Mouse (Mus musculus) liver, embryonic 13.5 days (tissue): ENCODE data around the gene Gjd3. TPM values are rescaled to one million over a fixed set of nuclear protein-coding genes. Genes with fewer than 3 reads are reported as not detected.

Source experiments
- ATAC-seq: fragments of 200-750 bp; cut with Nextera tagmentation; 2 replicates; pipeline ENCODE4 v1.8.0; 2017; ENCODE audit warnings: low read depth, mild to moderate bottlenecking, moderate number of reproducible peaks, moderate library complexity
- DNase-seq: peaks from one replicate; pipeline ENCODE4 v3.0.0; 2022
- H3K27ac ChIP-seq: fragments of 300-500 bp; sonication (generic); 2 replicates; pipeline ENCODE4 v1.5.1; 2015; ENCODE audit warnings: moderate library complexity, mild to moderate bottlenecking, inconsistent platforms
- H3K27me3 ChIP-seq: fragments of 300-500 bp; sonication (generic); 2 replicates; pipeline ENCODE4 v1.6.1; 2015; ENCODE audit warnings: mild to moderate bottlenecking, inconsistent platforms
- H3K36me3 ChIP-seq: fragments of 300-500 bp; sonication (generic); 2 replicates; pipeline ENCODE4 v1.6.1; 2015; ENCODE audit warnings: mild to moderate bottlenecking, inconsistent platforms
- H3K4me1 ChIP-seq: fragments of 300-500 bp; sonication (generic); replicated peaks from 2 replicates; pipeline ENCODE4 v1.6.1; 2015; ENCODE audit warnings: inconsistent platforms
- H3K4me2 ChIP-seq: fragments of 300-500 bp; sonication (generic); 2 replicates; pipeline ENCODE4 v1.6.1; 2015; ENCODE audit warnings: inconsistent platforms, mild to moderate bottlenecking, moderate library complexity
- H3K4me3 ChIP-seq: fragments of 300-500 bp; sonication (generic); replicated peaks from 2 replicates; pipeline ENCODE4 v1.5.1; 2015; ENCODE audit warnings: mild to moderate bottlenecking, inconsistent platforms
- H3K9ac ChIP-seq: fragments of 300-500 bp; sonication (generic); 2 replicates; pipeline ENCODE4 v1.6.1; 2015; ENCODE audit warnings: mild to moderate bottlenecking, inconsistent platforms
- H3K9me3 ChIP-seq: fragments of 300-500 bp; sonication (generic); replicated peaks from 2 replicates; pipeline ENCODE4 v1.6.1; 2016; ENCODE audit warnings: inconsistent platforms
- WGBS: fragments of 180-500 bp; shearing (Covaris S2); methylation state at CpG from one replicate; pipeline ENCODE4 v1.1.7; 2015; ENCODE audit not compliant: insufficient replicate concordance; 5-methylcytosine and 5-hydroxymethylcytosine counted together
- polyA plus RNA-seq: library from polyadenylated mRNA; unstranded; fragments of >200 nt; fragmentation: Nextera tagmentation; extraction: Ambion mirVana; gene quantifications from 2 replicates; pipeline ENCODE4 v1.2.1, GENCODE M21; 2015

Gjd3 gene
- polyA plus RNA-seq, 1 experiment from 2014 or later, result not detected

GRCm38 (mm10) chr11:98960313-98960906 lies 22.4 kb downstream of the Gjd3 start:
- H3K4me1 ChIP-seq, result peaks cover 85% of the 10 kb centered on the region
- peak overlapping the region; percentile 70 for H3K4me3 ChIP-seq
- H3K9me3 ChIP-seq, result no peaks in the 10 kb centered on the region
- peak overlapping the region; percentile 74 for H3K9ac ChIP-seq
- ATAC-seq (peak; percentile 25), DNase-seq (peak; percentile 45)
- peak overlapping the region; percentile 99 for H3K4me2 ChIP-seq
- no peaks in the 10 kb centered on the region for H3K36me3 ChIP-seq
- WGBS, result under 1% methylated on average over 53 of the region's 53 CpGs
- peak overlapping the region; percentile 75; the same call in 1 of the 2 replicates for H3K27ac ChIP-seq
- peaks cover 58% of the 10 kb centered on the region for H3K27me3 ChIP-seq

GRCm38 (mm10) chr11:98959437-98960312 lies 23.1 kb downstream of the Gjd3 start:
- Histone ChIP-seq H3K4me2 (peak overlapping the region; percentile 99), H3K9me3 (no peaks in the 10 kb centered on the region), H3K27me3 (peaks cover 50% of the 10 kb centered on the region), H3K36me3 (no peaks in the 10 kb centered on the region), H3K9ac (peak overlapping the region; percentile 74), H3K4me1 (peaks cover 85% of the 10 kb centered on the region), H3K4me3 (peak overlapping the region; percentile 70), H3K27ac (peak overlapping the region; percentile 75)
- peak; percentile 76 for DNase-seq
- under 1% methylated on average over 43 of the region's 43 CpGs for WGBS
- ATAC-seq, result peak; percentile 78

GRCm38 (mm10) chr11:98956340-98956739 lies 26.5 kb downstream of the Gjd3 start:
- no peaks in the 10 kb centered on the region for H3K36me3 ChIP-seq
- 61% methylated on average over 10 of the region's 10 CpGs for WGBS
- ATAC-seq (no peak), DNase-seq (no peak)
- peaks cover 81% of the 10 kb centered on the region for H3K4me1 ChIP-seq
- H3K27ac ChIP-seq, result no peak overlapping the region
- no peak overlapping the region for H3K4me2 ChIP-seq
- H3K9me3 ChIP-seq, result no peaks in the 10 kb centered on the region
- no peak overlapping the region for H3K4me3 ChIP-seq
- no peak overlapping the region for H3K9ac ChIP-seq
- H3K27me3 ChIP-seq, result peaks cover 17% of the 10 kb centered on the region

- Histone ChIP-seq H3K27ac (no peak overlapping the region; the same call in 1 of the 2 replicates), H3K4me1 (peaks cover 81% of the 10 kb centered on the region), H3K4me3 (no peak overlapping the region), H3K27me3 (peaks cover 11% of the 10 kb centered on the region), H3K36me3 (no peaks in the 10 kb centered on the region), H3K9me3 (no peaks in the 10 kb centered on the region), H3K9ac (no peak overlapping the region), H3K4me2 (no peak overlapping the region)
- 31% methylated on average over 7 of the region's 7 CpGs for WGBS
- ATAC-seq (no peak), DNase-seq (no peak)
Measured at GRCm38 (mm10) chr11:98955707-98956235, 27.0 kb downstream of the Gjd3 start.

GRCm38 (mm10) chr11:98954801-98955706 lies 27.8 kb downstream of the Gjd3 start:
- DNase-seq (no peak), ATAC-seq (no peak)
- Histone ChIP-seq H3K4me2 (peak overlapping the region; percentile 33; the same call in 1 of the 2 replicates), H3K36me3 (no peaks in the 10 kb centered on the region), H3K9me3 (no peaks in the 10 kb centered on the region), H3K4me1 (peaks cover 81% of the 10 kb centered on the region), H3K27ac (peak overlapping the region; percentile 51), H3K9ac (no peak overlapping the region), H3K4me3 (no peak overlapping the region), H3K27me3 (peaks cover 4% of the 10 kb centered on the region)
- 31% methylated on average over 17 of the region's 17 CpGs for WGBS

GRCm38 (mm10) chr11:98954373-98954772 lies 28.4 kb downstream of the Gjd3 start:
- no peaks in the 10 kb centered on the region for H3K27me3 ChIP-seq
- H3K4me3 ChIP-seq, result 0 out of 2 replicates have a peak overlapping the region, but pooled peaks have one; percentile 4
- peak overlapping the region; percentile 66 for H3K27ac ChIP-seq
- WGBS, result 10% methylated on average over 10 of the region's 10 CpGs
- peak overlapping the region; percentile 29; the same call in 1 of the 2 replicates for H3K9ac ChIP-seq
- no peaks in the 10 kb centered on the region for H3K36me3 ChIP-seq
- peak overlapping the region; percentile 33 for H3K4me2 ChIP-seq
- H3K4me1 ChIP-seq, result peaks cover 81% of the 10 kb centered on the region
- no peak for DNase-seq
- peak; percentile 23; the same call in 1 of the 2 replicates for ATAC-seq
- H3K9me3 ChIP-seq, result no peaks in the 10 kb centered on the region

GRCm38 (mm10) chr11:98953835-98954320 lies 28.9 kb downstream of the Gjd3 start:
- no peaks in the 10 kb centered on the region for H3K9me3 ChIP-seq
- ATAC-seq (no peak), DNase-seq (no peak)
- 0 out of 2 replicates have a peak overlapping the region, but pooled peaks have one; percentile 4 for H3K4me3 ChIP-seq
- peak overlapping the region; percentile 66 for H3K27ac ChIP-seq
- peak overlapping the region; percentile 33 for H3K4me2 ChIP-seq
- WGBS, result 25% methylated on average over 13 of the region's 13 CpGs
- peaks cover 81% of the 10 kb centered on the region for H3K4me1 ChIP-seq
- no peaks in the 10 kb centered on the region for H3K36me3 ChIP-seq
- no peaks in the 10 kb centered on the region for H3K27me3 ChIP-seq
- peak overlapping the region; percentile 29; the same call in 1 of the 2 replicates for H3K9ac ChIP-seq

GRCm38 (mm10) chr11:98953361-98953760 lies 29.5 kb downstream of the Gjd3 start:
- peak overlapping the region; percentile 66; the same call in 1 of the 2 replicates for H3K27ac ChIP-seq
- ATAC-seq, result peak; percentile 55
- no peaks in the 10 kb centered on the region for H3K36me3 ChIP-seq
- H3K27me3 ChIP-seq, result no peaks in the 10 kb centered on the region
- no peak overlapping the region for H3K9ac ChIP-seq
- H3K4me2 ChIP-seq, result peak overlapping the region; percentile 33; the same call in 1 of the 2 replicates
- no peak overlapping the region for H3K4me3 ChIP-seq
- no peak for DNase-seq
- H3K4me1 ChIP-seq, result peaks cover 82% of the 10 kb centered on the region
- WGBS, result 23% methylated on average over 2 of the region's 2 CpGs
- no peaks in the 10 kb centered on the region for H3K9me3 ChIP-seq

GRCm38 (mm10) chr11:98952736-98953135 lies 30.1 kb downstream of the Gjd3 start:
- Histone ChIP-seq H3K4me1 (peaks cover 84% of the 10 kb centered on the region), H3K27ac (no peak overlapping the region), H3K27me3 (no peaks in the 10 kb centered on the region), H3K4me2 (no peak overlapping the region), H3K9ac (no peak overlapping the region), H3K36me3 (no peaks in the 10 kb centered on the region), H3K9me3 (no peaks in the 10 kb centered on the region), H3K4me3 (no peak overlapping the region)
- ATAC-seq, result no peak
- WGBS, result 29% methylated on average over 2 of the region's 2 CpGs
- DNase-seq, result no peak

- Histone ChIP-seq H3K36me3 (no peaks in the 10 kb centered on the region), H3K27ac (no peak overlapping the region; the same call in 1 of the 2 replicates), H3K9ac (no peak overlapping the region), H3K4me2 (no peak overlapping the region), H3K9me3 (no peaks in the 10 kb centered on the region), H3K4me1 (peaks cover 88% of the 10 kb centered on the region), H3K27me3 (no peaks in the 10 kb centered on the region), H3K4me3 (no peak overlapping the region)
- 77% methylated on average over 1 of the region's 1 CpGs for WGBS
- DNase-seq (no peak), ATAC-seq (no peak)
Measured at GRCm38 (mm10) chr11:98952111-98952510, 30.7 kb downstream of the Gjd3 start.
